Mouse (Mus musculus) 3134 (cell line): ENCODE results near the gene Plod3.

Experiments
- DNase-seq: peaks from one replicate; pipeline ENCODE4 v3.0.0-alpha.2; 2011; ENCODE audit warnings: low spot score; ENCODE audit not compliant: insufficient read length; ENCODE audit errors: extremely low read depth

Gene Plod3

GRCm38 (mm10) chr5:137012401-137012950 is 25.7 kb downstream of the Plod3 start:
- peak; percentile 70 for DNase-seq

GRCm38 (mm10) chr5:137015913-137016312 is 29.1 kb downstream of the Plod3 start:
- DNase-seq = peak; percentile 59

GRCm38 (mm10) chr5:137024318-137024717 is 37.5 kb downstream of the Plod3 start:
- DNase-seq = no peak

GRCm38 (mm10) chr5:137025132-137025531 is 38.3 kb downstream of the Plod3 start:
- peak; percentile 81 for DNase-seq

GRCm38 (mm10) chr5:137026092-137026491 is 39.3 kb downstream of the Plod3 start, which contains the start of gene Vgf:
Gene Vgf, plus strand, starts transcription at chr5:137026392.
- no peak for DNase-seq

- DNase-seq = no peak
Observed at GRCm38 (mm10) chr5:137028561-137029272, 41.9 kb downstream of the Plod3 start.

GRCm38 (mm10) chr5:137029273-137029585 is 42.4 kb downstream of the Plod3 start:
- DNase-seq = no peak

- no peak for DNase-seq
Observed at GRCm38 (mm10) chr5:137029643-137030415, 43.0 kb downstream of the Plod3 start.

GRCm38 (mm10) chr5:137030416-137030810 is 43.6 kb downstream of the Plod3 start:
- no peak for DNase-seq

- no peak for DNase-seq
Observed at GRCm38 (mm10) chr5:137031076-137032032, 44.5 kb downstream of the Plod3 start.

- no peak for DNase-seq
Observed at GRCm38 (mm10) chr5:137032033-137032421, 45.2 kb downstream of the Plod3 start.

GRCm38 (mm10) chr5:137032641-137033074 is 45.8 kb downstream of the Plod3 start:
- DNase-seq = peak; percentile 94

GRCm38 (mm10) chr5:137036211-137036610 is 49.4 kb downstream of the Plod3 start:
- DNase-seq = peak; percentile 75

GRCm38 (mm10) chr5:137039453-137039852 is 52.6 kb downstream of the Plod3 start:
- no peak for DNase-seq

- DNase-seq = no peak
Observed at GRCm38 (mm10) chr5:137041442-137041841, 54.6 kb downstream of the Plod3 start.

- DNase-seq = no peak
Observed at GRCm38 (mm10) chr5:137043997-137044396, 57.2 kb downstream of the Plod3 start.

- peak; percentile 99 for DNase-seq
Observed at GRCm38 (mm10) chr5:137045402-137046323, 58.8 kb downstream of the Plod3 start, which contains the start of gene Ap1s1. Gene Ap1s1, minus strand, starts transcription at chr5:137046135.
